Mouse (Mus musculus) heart, embryonic 14.5 days (tissue): ENCODE measurements around the gene Cenpi. TPM values are rescaled to one million over a fixed set of nuclear protein-coding genes. Genes with fewer than 3 reads are reported as not detected.
A peak's percentile ranks its signal among the peaks of the same experiment; 100 is the strongest.

Experiments
- ATAC-seq: fragments of 200-750 bp; cut with Nextera tagmentation; 2 replicates; pipeline ENCODE4 v1.8.0; 2017; ENCODE audit warnings: low read depth, moderate TSS enrichment; ENCODE audit not compliant: insufficient number of reproducible peaks, insufficient read depth, low FRiP score
- H3K27ac ChIP-seq, 2 experiments: fragments of 200-500 bp in 1 of 2; fragments of 300-500 bp in 1 of 2; sonication (generic) in 1 of 2; replicated peaks in 1 of 2; 2 replicates each; pipeline ENCODE4 v1.5.1; 2012 to 2014; ENCODE audit warnings: low read depth in 2 of 2, low read length in 2 of 2, control low read depth in 1 of 2, mild to moderate bottlenecking in 1 of 2, mixed read lengths in 1 of 2; ENCODE audit not compliant: control insufficient read depth in 1 of 2, insufficient read depth in 1 of 2
- H3K27me3 ChIP-seq: fragments of 300-500 bp; sonication (generic); 2 replicates; pipeline ENCODE4 v1.6.1; 2014; ENCODE audit warnings: mild to moderate bottlenecking, low read length, control low read depth; ENCODE audit not compliant: control insufficient read depth, insufficient read depth
- H3K36me3 ChIP-seq: fragments of 300-500 bp; sonication (generic); 2 replicates; pipeline ENCODE4 v1.6.1; 2014; ENCODE audit warnings: mild to moderate bottlenecking, control low read depth, low read length, mixed read lengths; ENCODE audit not compliant: control insufficient read depth, insufficient read depth
- H3K4me1 ChIP-seq, 2 experiments: fragments of 200-500 bp in 1 of 2; fragments of 300-500 bp in 1 of 2; sonication (generic) in 1 of 2; 2 replicates each; pipeline ENCODE4 v1.6.1; 2012 to 2014; ENCODE audit warnings: low read length in 2 of 2, control low read depth in 1 of 2, mixed read lengths in 1 of 2; ENCODE audit not compliant: control insufficient read depth in 2 of 2, insufficient read depth in 2 of 2
- H3K4me2 ChIP-seq: fragments of 300-500 bp; sonication (generic); 2 replicates; pipeline ENCODE4 v1.6.1; 2014; ENCODE audit warnings: mild to moderate bottlenecking, low read length
- H3K4me3 ChIP-seq, 2 experiments: fragments of 200-500 bp in 1 of 2; fragments of 300-500 bp in 1 of 2; sonication (generic) in 1 of 2; 2 replicates each; pipeline ENCODE4 v1.5.1; 2012 to 2014; ENCODE audit warnings: low read length in 2 of 2, mild to moderate bottlenecking in 2 of 2, control low read depth in 1 of 2, low read depth in 1 of 2, moderate library complexity in 1 of 2; ENCODE audit not compliant: control insufficient read depth in 1 of 2, insufficient read depth in 1 of 2
- H3K9ac ChIP-seq: fragments of 300-500 bp; sonication (generic); 2 replicates; pipeline ENCODE4 v1.6.1; 2014; ENCODE audit warnings: mild to moderate bottlenecking, low read length
- H3K9me3 ChIP-seq: fragments of 300-500 bp; sonication (generic); 2 replicates; pipeline ENCODE4 v1.6.1; 2016; ENCODE audit warnings: low read length, control low read depth; ENCODE audit not compliant: control insufficient read depth
- WGBS: fragments of 180-500 bp; shearing (Covaris S2); extraction: QIAGEN DNeasy Blood & Tissue Kit; methylation state at CpG from one replicate; pipeline ENCODE4 v1.1.7; 2014; 5-methylcytosine and 5-hydroxymethylcytosine counted together
- polyA plus RNA-seq: library from polyadenylated mRNA; unstranded; fragments of >200 nt; fragmentation: Nextera tagmentation; extraction: Ambion mirVana; gene quantifications from 2 replicates; pipeline ENCODE4 v1.2.1, GENCODE M21; 2014

Cenpi gene
- polyA plus RNA-seq, 1 experiment from 2014 or later = 28.7 TPM

DNA sequence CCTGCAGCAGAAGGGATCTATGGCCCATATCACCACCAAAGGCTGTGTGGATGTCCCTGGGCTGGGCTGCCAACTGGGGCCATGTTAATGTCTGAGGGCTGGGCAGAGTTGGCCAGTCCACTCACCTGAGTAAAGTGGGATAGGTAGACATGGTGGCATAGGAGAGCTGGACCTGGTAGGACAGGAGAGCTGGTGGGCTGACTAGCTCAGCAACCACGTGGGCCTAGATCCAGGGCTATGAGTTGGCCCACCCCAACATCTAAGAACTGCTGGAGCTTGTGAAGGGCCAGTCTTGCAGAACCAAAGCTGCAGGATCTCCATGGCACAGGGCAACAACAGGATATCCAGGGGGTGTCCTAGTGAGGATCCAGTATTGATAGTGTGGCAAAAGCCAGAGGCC, 57.5 kb downstream of the Cenpi start:
- ATAC-seq = no peak
- WGBS = 71% methylated on average over 1 of the region's 1 CpGs
- H3K4me3 ChIP-seq = no peak overlapping the region

GRCm38 (mm10) chrX:134366547-134366946, 58.7 kb downstream of the Cenpi start:
- ATAC-seq = no peak
- H3K27ac ChIP-seq = no peak overlapping the region
- H3K36me3 ChIP-seq = peaks cover 5% of the 10 kb centered on the region; the same call in 1 of the 2 replicates
- H3K9me3 ChIP-seq = no peaks in the 10 kb centered on the region
- WGBS = 59% methylated on average over 3 of the region's 3 CpGs
- no peaks in the 10 kb centered on the region for H3K4me1 ChIP-seq
- no peak overlapping the region for H3K9ac ChIP-seq
- H3K4me2 ChIP-seq = no peak overlapping the region
- H3K4me3 ChIP-seq = no peak overlapping the region
- no peaks in the 10 kb centered on the region for H3K27me3 ChIP-seq

More for the DNA sequence above, 57.5 kb downstream of the Cenpi start:
- Histone ChIP-seq H3K27me3 (no peaks in the 10 kb centered on the region), H3K36me3 (peaks cover 5% of the 10 kb centered on the region; the same call in 1 of the 2 replicates), H3K9ac (no peak overlapping the region), H3K4me2 (no peak overlapping the region), H3K4me1 (no peaks in the 10 kb centered on the region), H3K27ac (no peak overlapping the region), H3K9me3 (no peaks in the 10 kb centered on the region)

DNA sequence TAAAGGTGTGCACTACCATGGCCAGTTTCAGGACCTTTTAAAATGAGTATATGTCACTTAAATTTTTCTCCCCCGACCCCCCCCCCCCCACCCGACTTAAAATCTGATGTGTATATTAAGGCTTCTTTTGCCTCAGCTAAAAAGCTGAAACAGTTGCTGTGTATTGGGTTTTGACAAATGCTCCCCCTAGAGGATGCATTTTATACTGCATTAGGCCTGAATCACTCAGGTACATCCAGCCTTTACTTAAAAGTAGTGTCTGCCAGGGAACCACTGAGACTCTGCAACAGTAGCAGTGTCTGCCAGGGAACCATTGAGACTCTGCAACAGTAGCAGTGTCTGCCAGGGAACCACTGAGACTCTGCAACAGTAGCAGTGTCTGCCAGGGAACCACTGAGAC, 63.4 kb downstream of the Cenpi start:
- no peak overlapping the region for H3K4me3 ChIP-seq
- no peaks in the 10 kb centered on the region for H3K4me1 ChIP-seq
- ATAC-seq = no peak
- H3K27ac ChIP-seq = no peak overlapping the region
- no peaks in the 10 kb centered on the region for H3K27me3 ChIP-seq
- H3K9ac ChIP-seq = no peak overlapping the region
- 5% methylated on average over 2 of the region's 2 CpGs for WGBS
- H3K36me3 ChIP-seq = no peaks in the 10 kb centered on the region
- no peak overlapping the region for H3K4me2 ChIP-seq
- H3K9me3 ChIP-seq = no peaks in the 10 kb centered on the region

GRCm38 (mm10) chrX:134374190-134374589, 66.3 kb downstream of the Cenpi start:
- Histone ChIP-seq H3K27ac (no peak overlapping the region), H3K36me3 (no peaks in the 10 kb centered on the region), H3K9ac (no peak overlapping the region), H3K4me1 (no peaks in the 10 kb centered on the region), H3K27me3 (no peaks in the 10 kb centered on the region), H3K4me3 (no peak overlapping the region), H3K4me2 (no peak overlapping the region), H3K9me3 (no peaks in the 10 kb centered on the region)
- 59% methylated on average over 1 of the region's 1 CpGs for WGBS
- no peak for ATAC-seq

- WGBS = 42% methylated on average over 6 of the region's 6 CpGs
- H3K4me2 ChIP-seq = no peak overlapping the region
- H3K36me3 ChIP-seq = no peaks in the 10 kb centered on the region
- H3K9ac ChIP-seq = no peak overlapping the region
- ATAC-seq = no peak
- H3K9me3 ChIP-seq = no peaks in the 10 kb centered on the region
- H3K27me3 ChIP-seq = no peaks in the 10 kb centered on the region
- H3K4me3 ChIP-seq = no peak overlapping the region
- H3K4me1 ChIP-seq = no peaks in the 10 kb centered on the region
- H3K27ac ChIP-seq = no peak overlapping the region
Measured at GRCm38 (mm10) chrX:134384896-134385295, 77.0 kb downstream of the Cenpi start.

DNA sequence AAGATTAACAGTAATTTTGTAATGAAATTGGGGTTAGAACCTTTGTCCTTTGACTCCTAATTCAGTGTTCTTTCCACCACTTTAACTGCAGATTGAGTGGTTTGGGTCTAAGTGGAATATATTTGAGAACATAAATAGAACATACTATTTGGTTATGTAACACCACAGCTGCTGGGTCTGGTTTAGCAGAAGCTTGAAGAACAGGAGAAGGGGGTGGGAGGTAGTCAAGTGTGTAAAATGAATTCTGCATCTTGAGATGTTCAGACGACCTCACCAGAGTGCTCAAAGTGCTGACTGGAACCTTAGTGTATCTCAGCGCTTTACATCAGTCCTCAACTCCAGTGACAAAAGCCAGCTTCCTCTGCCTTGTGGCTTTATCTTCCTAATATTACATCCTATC, 91.1 kb downstream of the Cenpi start:
- ATAC-seq = no peak
- no peak overlapping the region for H3K9ac ChIP-seq

GRCm38 (mm10) chrX:134403863-134404583, 96.1 kb downstream of the Cenpi start, which contains the start of gene Drp2:
Gene Drp2 (plus strand): TSS chrX:134404551.
- Histone ChIP-seq H3K27me3 (no peaks in the 10 kb centered on the region), H3K4me3 (peak within 1 kb of the TSS; percentile 36 to 48), H3K27ac (no peak within 1 kb of the TSS), H3K9ac (peak within 1 kb of the TSS; percentile 34; the same call in 1 of the 2 replicates), H3K4me1 (no peaks in the 10 kb centered on the region; a peak in 1 of 4 replicates), H3K9me3 (no peaks in the 10 kb centered on the region), H3K4me2 (peak within 1 kb of the TSS; percentile 67), H3K36me3 (no peaks in the 10 kb centered on the region)
- 33% methylated on average over 15 of the region's 15 CpGs for WGBS
- ATAC-seq = no peak

More for the DNA sequence above, 91.1 kb downstream of the Cenpi start:
- H3K27ac ChIP-seq = no peak overlapping the region
- H3K4me1 ChIP-seq = no peaks in the 10 kb centered on the region
- no peaks in the 10 kb centered on the region for H3K27me3 ChIP-seq
- H3K36me3 ChIP-seq = no peaks in the 10 kb centered on the region
- no peak overlapping the region for H3K4me2 ChIP-seq
- WGBS = 54% methylated on average over 2 of the region's 2 CpGs
- H3K4me3 ChIP-seq = no peak overlapping the region
- H3K9me3 ChIP-seq = no peaks in the 10 kb centered on the region

GRCm38 (mm10) chrX:134404584-134404955, 96.7 kb downstream of the Cenpi start:
- Histone ChIP-seq H3K9ac (peak overlapping the region; percentile 34; the same call in 1 of the 2 replicates), H3K36me3 (no peaks in the 10 kb centered on the region), H3K27me3 (no peaks in the 10 kb centered on the region), H3K4me2 (peak overlapping the region; percentile 67), H3K27ac (no peak overlapping the region), H3K9me3 (no peaks in the 10 kb centered on the region), H3K4me1 (no peaks in the 10 kb centered on the region; a peak in 1 of 4 replicates), H3K4me3 (peak overlapping the region; percentile 36 to 48)
- 29% methylated on average over 12 of the region's 14 CpGs for WGBS
- ATAC-seq = no peak
